Mouse (Mus musculus): Measurements from ENCODE around the gene Dnah7a.

DNA sequence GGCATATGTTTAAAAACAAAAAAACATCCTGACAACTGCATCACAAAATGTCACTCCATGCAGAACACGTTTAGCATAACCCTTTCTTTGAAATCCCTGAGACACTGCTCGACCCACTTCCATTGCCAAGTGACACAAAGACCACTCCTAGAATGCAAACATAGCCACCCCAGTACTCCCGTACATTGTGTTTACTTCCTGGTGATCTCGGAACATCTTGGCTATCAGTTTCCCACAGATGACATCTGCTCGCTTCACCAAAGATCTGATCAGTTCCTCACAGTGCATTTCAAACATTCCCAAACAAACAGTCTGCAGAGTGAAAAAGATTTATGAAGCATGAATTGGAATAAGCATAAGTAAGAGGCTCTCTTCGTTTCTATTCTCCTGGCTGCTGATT, 76.6 kb downstream of the Dnah7a start:
- TF ChIP-seq CTCF (conservative IDR thresholded peaks at IDR 0.05; ENCODE audit: insufficient read depth, insufficient read length, low read depth, low read length) (no peak), POLR2A (IDR thresholded peaks at IDR 0.05; ENCODE audit: low read depth, low read length) (no peak)
